Mouse (Mus musculus) erythroblast, embryonic 14.5 days (primary cell): Measurements from ENCODE around the gene Ermard.

ENCODE experiments used
- GATA1 ChIP-seq: IDR thresholded peaks from 2 replicates; pipeline ENCODE4 v1.6.1; 2012; ENCODE audit warnings: low read length, inconsistent platforms, mixed read lengths
- TAL1 ChIP-seq: IDR thresholded peaks from 3 replicates; pipeline ENCODE4 v1.6.1; 2012; ENCODE audit warnings: low read length, inconsistent platforms, mixed read lengths

- TF ChIP-seq TAL1 (no peak), GATA1 (no peak)
Measured at GRCm38 (mm10) chr17:15069124-15069523, 28.1 kb downstream of the Ermard start.
